Mouse (Mus musculus): ENCODE results near the gene Dguok.

- TF ChIP-seq TAL1 (IDR thresholded peaks at IDR 0.05; ENCODE audit: low read length) (no peak), GATA1 (IDR thresholded peaks at IDR 0.05; ENCODE audit: low read length) (no peak)
These were observed 71.6 kb downstream of the Dguok start for GRCm38 (mm10) chr6:83435174-83435573.
